Mouse (Mus musculus) monocyte, adult 5-6 weeks (primary cell): ENCODE measurements around the gene Chn2. TPM values are rescaled to one million over a fixed set of nuclear protein-coding genes. Genes with fewer than 3 reads are reported as not detected.

Experiments
- ATAC-seq: fragments of 153-309, 156-312 bp; replicated peaks from 2 replicates; pipeline ENCODE4 v1.8.0; 2017; ENCODE audit warnings: mild to moderate bottlenecking; ENCODE audit not compliant: low TSS enrichment, insufficient number of reproducible peaks, severe bottlenecking, poor library complexity, low FRiP score
- total RNA-seq: library from RNA; stranded (forward); fragments of 200-1000, 200-491, 200-594 nt; gene quantifications from 3 replicates; pipeline ENCODE4 v1.2.3, GENCODE M21; 2017

The Chn2 gene
- total RNA-seq, 1 experiment from 2014 or later = 21.5 TPM

DNA sequence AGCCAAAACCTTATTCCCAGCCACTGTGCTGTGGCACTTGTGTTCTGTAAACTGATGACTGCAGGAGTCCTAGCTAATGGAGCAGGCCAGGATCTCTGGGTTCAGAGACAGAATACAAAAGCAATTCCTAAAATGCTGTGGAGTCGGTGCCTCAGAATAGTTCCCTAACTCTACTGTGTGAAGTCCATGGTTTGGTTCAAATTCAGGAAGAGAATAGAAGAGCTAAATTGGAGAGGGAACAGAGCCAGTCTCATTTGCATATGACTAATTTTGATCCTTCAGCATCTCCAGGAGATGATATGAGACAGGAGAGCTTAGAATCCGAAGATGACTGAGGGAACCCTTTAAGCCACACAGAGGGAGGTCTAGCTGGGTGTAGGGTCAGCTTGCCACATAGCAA lies 90.2 kb downstream of the Chn2 start:
- ATAC-seq = no peak

- ATAC-seq = no peak
These were observed 91.5 kb downstream of the Chn2 start for GRCm38 (mm10) chr6:54130881-54131280.

GRCm38 (mm10) chr6:54132576-54132975 lies 93.2 kb downstream of the Chn2 start:
- ATAC-seq = no peak

GRCm38 (mm10) chr6:54133231-54133630 lies 93.9 kb downstream of the Chn2 start:
- ATAC-seq = no peak

GRCm38 (mm10) chr6:54138157-54138556 lies 98.8 kb downstream of the Chn2 start:
- no peak for ATAC-seq

DNA sequence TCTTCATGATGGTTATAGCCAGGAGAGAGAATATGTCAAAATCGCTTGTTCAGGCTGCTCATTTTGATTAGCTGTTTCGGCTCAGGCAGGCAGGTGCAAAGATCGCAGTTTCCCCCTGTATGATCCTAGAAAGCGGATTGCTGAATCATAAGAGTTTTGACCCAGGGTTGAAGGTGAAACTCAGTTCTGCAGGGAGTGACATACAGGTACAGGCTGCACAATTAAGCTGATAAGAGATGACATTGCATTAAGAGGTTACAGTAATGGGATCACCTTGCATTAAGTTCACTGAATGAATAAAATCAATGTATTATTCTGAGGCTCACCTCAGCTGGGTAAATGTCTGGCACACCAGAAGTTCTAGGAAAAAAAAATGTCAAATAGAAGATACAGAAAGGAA lies 101.1 kb downstream of the Chn2 start:
- ATAC-seq = no peak

GRCm38 (mm10) chr6:54141165-54141564 lies 101.8 kb downstream of the Chn2 start:
- ATAC-seq = no peak

DNA sequence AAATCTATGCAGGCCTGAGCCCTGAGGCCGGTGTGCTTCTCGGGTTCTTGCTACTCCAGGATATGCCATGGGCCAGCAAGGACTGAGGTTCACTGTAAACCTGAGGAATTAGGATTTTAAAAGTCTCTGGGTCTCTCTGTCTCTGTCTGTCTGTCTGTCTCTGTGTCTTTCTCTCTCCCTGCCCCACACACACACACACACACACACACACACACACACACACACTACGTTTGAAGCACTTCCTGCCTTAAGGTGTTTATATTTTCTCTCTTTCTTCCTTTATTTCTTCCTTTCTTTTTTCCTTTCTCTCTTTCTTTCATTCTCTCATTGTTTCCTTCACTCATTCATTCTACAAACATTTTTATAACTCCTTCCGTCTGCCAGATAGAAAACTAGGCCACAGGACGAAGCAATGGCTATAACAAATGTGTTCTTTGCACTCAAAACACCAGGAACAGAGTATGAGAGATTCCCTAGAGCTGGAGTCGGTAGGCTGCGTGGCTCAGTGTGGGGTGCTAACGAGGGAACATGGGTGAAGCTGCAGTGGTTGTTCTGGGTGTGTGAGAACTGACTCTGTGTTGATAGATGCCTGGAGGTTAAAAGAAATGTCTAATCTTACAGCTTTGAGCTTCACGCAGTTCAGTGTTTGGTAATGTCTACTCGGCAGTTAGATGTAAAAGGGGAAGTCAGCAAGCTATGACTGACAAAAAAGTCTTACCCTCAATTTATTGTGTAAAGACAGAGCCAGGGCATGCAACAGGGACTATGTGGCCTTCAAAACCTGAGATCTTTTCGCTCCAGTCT lies 103.7 kb downstream of the Chn2 start:
- ATAC-seq = peak; percentile 62

DNA sequence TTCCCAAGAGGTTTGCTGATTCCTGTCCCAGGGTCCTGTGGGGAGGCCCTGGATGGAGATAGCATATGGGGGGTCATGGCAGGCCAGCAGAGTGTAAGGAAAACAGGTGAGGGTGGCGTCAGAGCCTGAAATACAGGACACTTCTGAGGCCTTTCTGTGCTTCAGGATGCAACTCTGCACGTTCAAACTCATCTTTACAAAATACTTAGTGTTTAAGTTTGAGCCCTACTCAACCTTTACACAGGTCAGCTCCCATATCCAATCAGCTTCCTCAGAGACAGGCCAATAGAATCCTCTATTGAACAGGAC lies 104.3 kb downstream of the Chn2 start:
- ATAC-seq = no peak

DNA sequence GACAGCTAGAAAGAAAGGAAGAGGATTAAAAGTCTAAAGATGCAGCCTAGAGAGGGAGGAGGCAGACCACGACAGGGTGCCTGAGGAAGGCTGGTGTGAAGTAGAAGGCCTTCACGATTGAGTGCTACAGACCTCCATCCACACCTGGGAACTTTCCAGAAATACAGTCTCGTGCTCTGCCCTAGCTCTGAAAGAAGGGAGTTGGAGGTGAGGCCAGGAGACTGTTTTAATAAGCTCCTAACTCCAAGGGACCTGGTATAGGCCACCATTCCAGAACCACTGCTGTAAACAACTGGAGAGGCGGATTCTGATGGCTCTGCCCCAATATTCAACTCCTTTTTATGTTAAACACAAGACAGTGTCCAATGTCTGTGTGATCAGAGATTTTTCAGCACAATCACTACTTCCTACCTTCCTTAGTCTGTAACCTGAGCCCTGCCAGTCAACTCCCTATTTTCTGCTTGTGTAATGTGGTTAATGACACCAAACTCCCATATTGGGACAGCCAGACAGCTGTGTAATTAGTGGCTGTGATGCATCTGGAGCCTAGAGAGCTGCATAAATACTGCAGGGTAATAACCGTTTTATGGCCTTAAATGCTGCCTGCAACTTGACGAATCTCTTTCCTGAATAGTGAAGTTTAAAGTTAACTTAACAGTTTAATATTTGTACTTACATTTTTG lies 109.6 kb downstream of the Chn2 start:
- no peak for ATAC-seq

DNA sequence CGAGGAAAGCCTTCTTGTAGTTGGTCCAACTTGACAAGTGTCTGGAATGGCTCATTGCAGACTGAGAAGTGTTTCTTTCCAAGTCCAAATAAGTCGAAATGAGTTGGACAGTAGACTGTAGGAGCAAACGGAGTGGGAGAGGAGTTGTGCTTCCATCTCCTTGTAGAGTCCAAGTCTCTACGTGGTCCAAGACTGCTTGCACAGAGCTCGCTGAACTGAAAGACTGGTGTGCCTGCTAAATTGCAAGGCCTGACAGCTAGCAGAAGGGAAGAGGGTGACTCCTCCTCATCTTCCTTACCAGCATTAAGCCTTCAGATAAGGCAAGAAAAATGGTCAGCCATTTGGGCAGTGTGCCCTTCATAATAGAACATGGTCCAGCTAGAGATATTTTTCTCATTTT lies 111.5 kb downstream of the Chn2 start:
- no peak for ATAC-seq

DNA sequence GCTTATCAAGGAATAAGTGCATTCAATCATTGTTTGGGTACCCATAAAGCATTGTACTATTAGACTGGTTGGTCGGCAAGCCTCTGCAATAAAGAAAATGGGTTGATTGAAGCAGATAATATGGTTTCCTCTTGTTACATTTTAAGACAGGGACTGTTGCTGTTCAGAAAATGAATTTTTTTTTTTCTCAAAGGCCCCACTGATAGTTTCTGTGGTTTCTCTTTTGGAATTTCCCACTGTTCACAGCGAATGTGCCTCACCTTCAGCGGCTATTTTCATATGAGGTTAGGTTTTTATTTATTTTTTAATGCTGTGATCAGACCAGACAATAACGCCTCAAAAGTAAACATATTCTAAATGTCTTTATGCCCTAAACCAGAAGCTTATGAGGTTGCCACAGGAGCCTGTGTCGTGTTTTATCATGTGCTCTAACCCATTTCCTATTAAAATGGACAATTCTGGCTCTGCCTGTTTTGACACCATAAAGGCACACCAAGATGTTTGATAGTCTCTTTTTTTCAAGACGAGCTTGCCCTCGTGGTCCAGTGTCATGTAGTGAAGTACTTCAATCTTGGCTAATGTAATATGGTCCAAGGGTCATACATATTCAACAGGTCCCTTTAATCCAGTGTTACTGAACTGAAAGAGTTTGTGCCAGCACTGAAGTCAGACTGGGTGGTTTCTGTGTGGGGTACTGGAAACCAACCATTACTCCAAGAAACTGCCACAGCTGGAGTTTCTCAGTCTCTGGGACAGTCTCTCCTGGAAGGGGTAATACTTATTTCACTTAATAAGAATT lies 112.3 kb downstream of the Chn2 start:
- no peak for ATAC-seq

- ATAC-seq = no peak
These were observed 117.7 kb downstream of the Chn2 start for GRCm38 (mm10) chr6:54157097-54157496.

DNA sequence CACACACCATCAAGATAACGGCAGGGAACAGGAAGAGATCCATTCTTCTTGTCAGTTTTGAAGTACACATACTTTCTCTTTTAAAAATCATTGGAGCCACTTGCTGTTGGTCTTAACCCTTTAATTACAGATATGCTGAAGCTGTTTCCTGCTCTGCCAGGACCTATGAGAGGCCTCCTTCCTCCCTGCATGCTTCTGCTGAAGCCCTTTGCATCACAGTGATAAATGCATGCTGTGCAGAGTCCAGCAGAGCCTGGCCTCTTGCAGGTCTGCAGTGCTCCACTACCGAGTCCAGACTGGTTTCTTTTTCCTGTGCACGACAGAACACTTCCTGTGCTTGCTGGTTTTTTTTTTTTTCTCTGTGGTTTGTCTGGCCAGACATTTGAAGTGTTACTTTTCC lies 119.0 kb downstream of the Chn2 start:
- no peak for ATAC-seq

GRCm38 (mm10) chr6:54160677-54161076 lies 121.3 kb downstream of the Chn2 start:
- peak; percentile 32; the same call in 1 of the 2 replicates for ATAC-seq

- no peak for ATAC-seq
These were observed 121.9 kb downstream of the Chn2 start for GRCm38 (mm10) chr6:54161246-54161645.

DNA sequence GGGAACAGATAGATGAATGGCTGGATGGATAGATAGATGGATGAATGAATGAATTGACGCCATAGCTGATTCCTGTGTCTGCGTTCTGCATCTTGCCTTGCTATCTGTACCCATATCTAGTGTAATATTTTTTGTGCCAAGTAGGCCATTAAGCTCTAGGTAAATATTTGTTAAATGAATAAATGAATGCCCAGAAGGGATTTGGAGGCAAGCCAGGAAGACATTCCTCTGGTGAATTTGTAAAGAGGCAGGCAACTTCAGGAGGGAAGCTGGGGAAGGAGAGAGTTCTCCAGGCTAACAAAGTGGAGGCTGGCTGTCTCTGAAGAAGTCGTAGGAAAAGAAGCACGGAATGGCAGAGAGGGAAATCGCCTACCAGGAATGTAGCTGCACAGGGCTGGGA lies 123.0 kb downstream of the Chn2 start:
- ATAC-seq = no peak

- ATAC-seq = peak; percentile 92
These were observed 123.4 kb downstream of the Chn2 start for GRCm38 (mm10) chr6:54162786-54163185.

DNA sequence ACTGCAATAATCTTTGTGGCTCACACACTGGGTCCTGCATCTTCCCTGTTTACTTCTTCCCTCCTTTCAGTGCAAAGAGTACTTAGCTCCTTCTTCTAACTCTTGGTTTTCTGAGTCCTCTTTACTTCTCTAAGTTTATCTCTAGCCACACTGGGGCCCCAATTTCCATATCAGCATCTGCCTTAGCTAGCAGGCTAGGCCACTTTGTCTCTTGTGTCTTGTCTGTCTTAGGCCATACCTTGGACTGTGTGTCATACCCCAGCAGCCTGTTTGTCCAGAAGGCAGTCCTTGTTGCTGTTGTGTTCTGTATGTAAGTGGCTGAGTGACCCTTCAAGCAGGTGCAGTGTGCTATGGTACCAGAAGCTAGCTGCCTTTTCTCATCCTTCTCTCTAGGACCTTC lies 124.3 kb downstream of the Chn2 start:
- ATAC-seq = no peak

- peak; percentile 55; the same call in 1 of the 2 replicates for ATAC-seq
These were observed 125.4 kb downstream of the Chn2 start for GRCm38 (mm10) chr6:54164777-54165176.
